Mouse (Mus musculus): ENCODE results near the gene Arhgap42.

Gene Arhgap42

GRCm38 (mm10) chr9:9221185-9221584 is 17.7 kb downstream of the Arhgap42 start:
- peaks cover 24% of the 10 kb centered on the region for H3K4me1 ChIP-seq (replicated peaks; ENCODE audit: low read depth, low read length)
- H3K27me3 ChIP-seq (ENCODE audit: insufficient read depth, low read length) = no peaks in the 10 kb centered on the region
- peaks cover 6% of the 10 kb centered on the region; the same call in 1 of the 2 replicates for H3K9me3 ChIP-seq (ENCODE audit: low read length)
- no peak overlapping the region for H3K4me3 ChIP-seq (replicated peaks; ENCODE audit: low read length)
- H3K36me3 ChIP-seq (ENCODE audit: insufficient read depth, low read length) = no peaks in the 10 kb centered on the region
- no peak for TF ChIP-seq POU5F1 (IDR thresholded peaks at IDR 0.05; ENCODE audit: borderline replicate concordance, low read length)
- TF ChIP-seq NANOG (IDR thresholded peaks at IDR 0.05; ENCODE audit: borderline replicate concordance, low read length) = no peak
- TF ChIP-seq CTCF (conservative IDR thresholded peaks at IDR 0.05; ENCODE audit: low read length) = no peak

GRCm38 (mm10) chr9:9218301-9218700 is 20.6 kb downstream of the Arhgap42 start:
- no peak for TF ChIP-seq CTCF (conservative IDR thresholded peaks at IDR 0.05; ENCODE audit: low read length)
- no peak for TF ChIP-seq NANOG (IDR thresholded peaks at IDR 0.05; ENCODE audit: borderline replicate concordance, low read length)
- no peak for TF ChIP-seq POU5F1 (IDR thresholded peaks at IDR 0.05; ENCODE audit: borderline replicate concordance, low read length)
- Histone ChIP-seq H3K27me3 (ENCODE audit: insufficient read depth, low read length) (no peaks in the 10 kb centered on the region), H3K4me3 (replicated peaks; ENCODE audit: low read length) (no peak overlapping the region), H3K36me3 (ENCODE audit: insufficient read depth, low read length) (no peaks in the 10 kb centered on the region), H3K9me3 (ENCODE audit: low read length) (peaks cover 6% of the 10 kb centered on the region; the same call in 1 of the 2 replicates), H3K4me1 (replicated peaks; ENCODE audit: low read depth, low read length) (peaks cover 30% of the 10 kb centered on the region)

GRCm38 (mm10) chr9:9214849-9215248 is 24.1 kb downstream of the Arhgap42 start:
- no peaks in the 10 kb centered on the region for H3K27me3 ChIP-seq (ENCODE audit: insufficient read depth, low read length)
- peaks cover 29% of the 10 kb centered on the region for H3K4me1 ChIP-seq (replicated peaks; ENCODE audit: low read depth, low read length)
- TF ChIP-seq NANOG (IDR thresholded peaks at IDR 0.05; ENCODE audit: borderline replicate concordance, low read length) (no peak), POU5F1 (IDR thresholded peaks at IDR 0.05; ENCODE audit: borderline replicate concordance, low read length) (no peak)
- no peak overlapping the region for H3K4me3 ChIP-seq (replicated peaks; ENCODE audit: low read length)
- no peaks in the 10 kb centered on the region for H3K36me3 ChIP-seq (ENCODE audit: insufficient read depth, low read length)
- H3K9me3 ChIP-seq (ENCODE audit: low read length) = peaks cover 6% of the 10 kb centered on the region; the same call in 1 of the 2 replicates

- Histone ChIP-seq H3K9me3 (ENCODE audit: low read length) (peaks cover 6% of the 10 kb centered on the region; the same call in 1 of the 2 replicates), H3K4me1 (replicated peaks; ENCODE audit: low read depth, low read length) (peaks cover 26% of the 10 kb centered on the region), H3K4me3 (replicated peaks; ENCODE audit: low read length) (no peak overlapping the region), H3K36me3 (ENCODE audit: insufficient read depth, low read length) (no peaks in the 10 kb centered on the region), H3K27me3 (ENCODE audit: insufficient read depth, low read length) (no peaks in the 10 kb centered on the region)
- no peak for TF ChIP-seq POU5F1 (IDR thresholded peaks at IDR 0.05; ENCODE audit: borderline replicate concordance, low read length)
- TF ChIP-seq CTCF (conservative IDR thresholded peaks at IDR 0.05; ENCODE audit: low read length) = no peak
- no peak for TF ChIP-seq NANOG (IDR thresholded peaks at IDR 0.05; ENCODE audit: borderline replicate concordance, low read length)
Observed at GRCm38 (mm10) chr9:9214296-9214695, 24.6 kb downstream of the Arhgap42 start.

GRCm38 (mm10) chr9:9211411-9212087 is 27.4 kb downstream of the Arhgap42 start:
- H3K36me3 ChIP-seq (ENCODE audit: insufficient read depth, low read length) = no peaks in the 10 kb centered on the region
- no peaks in the 10 kb centered on the region for H3K9me3 ChIP-seq (ENCODE audit: low read length)
- no peaks in the 10 kb centered on the region for H3K27me3 ChIP-seq (ENCODE audit: insufficient read depth, low read length)
- TF ChIP-seq CTCF (conservative IDR thresholded peaks at IDR 0.05; ENCODE audit: low read length) (no peak), POU5F1 (IDR thresholded peaks at IDR 0.05; ENCODE audit: borderline replicate concordance, low read length) (no peak), NANOG (IDR thresholded peaks at IDR 0.05; ENCODE audit: borderline replicate concordance, low read length) (no peak)
- H3K4me3 ChIP-seq (replicated peaks; ENCODE audit: low read length) = no peak overlapping the region
- peaks cover 9% of the 10 kb centered on the region for H3K4me1 ChIP-seq (replicated peaks; ENCODE audit: low read depth, low read length)

- Histone ChIP-seq H3K27me3 (ENCODE audit: insufficient read depth, low read length) (no peaks in the 10 kb centered on the region), H3K4me3 (replicated peaks; ENCODE audit: low read length) (no peak overlapping the region), H3K9me3 (ENCODE audit: low read length) (no peaks in the 10 kb centered on the region), H3K4me1 (replicated peaks; ENCODE audit: low read depth, low read length) (peaks cover 1% of the 10 kb centered on the region), H3K36me3 (ENCODE audit: insufficient read depth, low read length) (no peaks in the 10 kb centered on the region)
- TF ChIP-seq CTCF (conservative IDR thresholded peaks at IDR 0.05; ENCODE audit: low read length) (no peak), NANOG (IDR thresholded peaks at IDR 0.05; ENCODE audit: borderline replicate concordance, low read length) (no peak), POU5F1 (IDR thresholded peaks at IDR 0.05; ENCODE audit: borderline replicate concordance, low read length) (no peak)
Observed at GRCm38 (mm10) chr9:9210464-9210863, 28.4 kb downstream of the Arhgap42 start.

- H3K9me3 ChIP-seq (ENCODE audit: low read length) = no peaks in the 10 kb centered on the region
- TF ChIP-seq NANOG (IDR thresholded peaks at IDR 0.05; ENCODE audit: borderline replicate concordance, low read length) (no peak), POU5F1 (IDR thresholded peaks at IDR 0.05; ENCODE audit: borderline replicate concordance, low read length) (no peak), CTCF (conservative IDR thresholded peaks at IDR 0.05; ENCODE audit: low read length) (no peak)
- H3K4me1 ChIP-seq (replicated peaks; ENCODE audit: low read depth, low read length) = no peaks in the 10 kb centered on the region; the same call in 1 of the 2 replicates
- H3K27me3 ChIP-seq (ENCODE audit: insufficient read depth, low read length) = no peaks in the 10 kb centered on the region
- no peak overlapping the region for H3K4me3 ChIP-seq (replicated peaks; ENCODE audit: low read length)
- no peaks in the 10 kb centered on the region for H3K36me3 ChIP-seq (ENCODE audit: insufficient read depth, low read length)
Observed at GRCm38 (mm10) chr9:9208205-9208604, 30.7 kb downstream of the Arhgap42 start.

GRCm38 (mm10) chr9:9207251-9207650 is 31.6 kb downstream of the Arhgap42 start:
- Histone ChIP-seq H3K27me3 (ENCODE audit: insufficient read depth, low read length) (no peaks in the 10 kb centered on the region), H3K4me3 (replicated peaks; ENCODE audit: low read length) (no peak overlapping the region), H3K4me1 (replicated peaks; ENCODE audit: low read depth, low read length) (no peaks in the 10 kb centered on the region; the same call in 1 of the 2 replicates), H3K9me3 (ENCODE audit: low read length) (no peaks in the 10 kb centered on the region), H3K36me3 (ENCODE audit: insufficient read depth, low read length) (no peaks in the 10 kb centered on the region)
- no peak for TF ChIP-seq CTCF (conservative IDR thresholded peaks at IDR 0.05; ENCODE audit: low read length)
- TF ChIP-seq NANOG (IDR thresholded peaks at IDR 0.05; ENCODE audit: borderline replicate concordance, low read length) = no peak
- no peak for TF ChIP-seq POU5F1 (IDR thresholded peaks at IDR 0.05; ENCODE audit: borderline replicate concordance, low read length)

Measured in E14TG2a.4 (cell line).